Mouse (Mus musculus) heart, adult 2 months (tissue): ENCODE measurements around the gene Agap1.

Experiments
- CTCF ChIP-seq: fragments of 200-600 bp; IDR thresholded peaks from 2 replicates; pipeline ENCODE4 v1.8.1; 2022; ENCODE audit warnings: antibody characterized with exemption, mild to moderate bottlenecking, moderate library complexity
- EP300 ChIP-seq: fragments of 200-500 bp; IDR thresholded peaks from 2 replicates; pipeline ENCODE4 v1.6.1; 2011; ENCODE audit warnings: low read depth, low read length, control low read depth; ENCODE audit not compliant: insufficient read depth
- POLR2A ChIP-seq: fragments of 200-500 bp; IDR thresholded peaks from 2 replicates; pipeline ENCODE4 v1.6.1; 2011; ENCODE audit warnings: mild to moderate bottlenecking, low read depth, low read length, control low read depth; ENCODE audit not compliant: insufficient read depth

DNA sequence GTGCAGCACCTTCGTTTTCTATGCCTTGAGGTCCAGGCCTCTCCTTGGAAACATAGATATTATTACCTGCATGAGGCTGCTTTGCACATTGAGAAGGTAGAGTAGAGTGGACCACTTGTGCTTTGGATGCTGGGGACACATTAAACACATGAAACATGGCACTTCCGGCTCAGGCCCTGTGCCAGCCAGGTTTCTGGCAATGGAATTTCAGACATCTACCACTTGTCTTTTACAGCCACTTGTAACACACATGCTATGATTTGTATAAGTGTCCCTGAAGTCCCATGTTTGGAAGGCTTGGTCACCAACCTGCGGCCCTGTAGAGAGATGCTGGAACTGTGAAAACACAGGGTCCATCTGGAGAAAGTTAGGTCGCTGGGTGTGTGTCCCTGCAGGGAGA is 262.5 kb downstream of the Agap1 start:
- TF ChIP-seq CTCF (no peak), POLR2A (no peak), EP300 (no peak)
